14 mouse cellular contexts compared by ENCODE assay signal in genomic region chr19:42741884-42742283, GRCm38 (mm10). TPM values are rescaled to one million over a fixed set of nuclear protein-coding genes. Genes with fewer than 3 reads are reported as not detected.
DNase-seq lines count a peak whose midpoint lies in the region; ATAC-seq and TF ChIP-seq lines count a peak whose summit lies in the region.
"Had no signal": no experiment of that assay in that cellular context is flagged by ENCODE, and none has a peak within 500 bp of the region (broad histone marks: within the 10 kb centered on the region; RNA-seq: fewer than 3 reads in every experiment).

No protein-coding gene starts in this region.

- H3K27me3 ChIP-seq in heart, embryonic 14.5 days (ENCODE audit: control insufficient read depth, insufficient read depth, low read length): no peaks in the 10 kb centered on the region; the same call in 1 of the 2 replicates
- no peaks in the 10 kb centered on the region for H3K27me3 ChIP-seq in lung, postnatal 0 days (replicated peaks; ENCODE audit: insufficient read depth, low read length)
- no peaks in the 10 kb centered on the region for H3K27me3 ChIP-seq in intestine, embryonic 16.5 days (replicated peaks; ENCODE audit: control insufficient read depth, insufficient read depth, low read length)

- WGBS in heart, embryonic 14.5 days: 26% methylated on average over 14 of the region's 14 CpGs
- 33% methylated on average over 14 of the region's 14 CpGs for WGBS in lung, postnatal 0 days
- WGBS in intestine, embryonic 16.5 days: 48% methylated on average over 14 of the region's 14 CpGs

- DNase-seq in heart, adult 9 months (ENCODE audit: low spot score in 2 of 2): no peak
- DNase-seq in lung, postnatal 0 days (ENCODE audit: low spot score): peak; percentile 21
- no peak for DNase-seq in lung, postnatal 14 days
- peak; percentile 40 for DNase-seq in right cerebral cortex, postnatal 25 days
- no peak for DNase-seq in T-cell, adult 2 months (ENCODE audit: low spot score)
- no peak for DNase-seq in thymus, adult 18-20 months
- DNase-seq: cerebellum, adult 8-10 months; gastrocnemius, postnatal 10 days; kidney, adult 2 months; thymus, postnatal 4 days had no signal

- no peak overlapping the region for H3K9ac ChIP-seq in heart, embryonic 14.5 days (ENCODE audit: low read length)
- H3K9ac ChIP-seq in lung, postnatal 0 days (replicated peaks; ENCODE audit: low read depth): no peak overlapping the region
- no peak overlapping the region for H3K9ac ChIP-seq in intestine, embryonic 16.5 days (ENCODE audit: low read depth, low read length)
- H3K9ac ChIP-seq: liver, embryonic 14.5 days had no signal

- peak overlapping the region; percentile 33 for H3K4me2 ChIP-seq in heart, embryonic 14.5 days (ENCODE audit: low read length)
- no peak overlapping the region for H3K4me2 ChIP-seq in lung, postnatal 0 days (replicated peaks; ENCODE audit: low read depth, low read length)
- no peak overlapping the region for H3K4me2 ChIP-seq in intestine, embryonic 16.5 days (ENCODE audit: low read depth, low read length)

- no peak overlapping the region for H3K27ac ChIP-seq in heart, embryonic 14.5 days (replicated peaks in 1 of 2; ENCODE audit: control insufficient read depth in 1 of 2, insufficient read depth in 1 of 2, low read depth in 2 of 2, low read length in 2 of 2)
- no peak overlapping the region for H3K27ac ChIP-seq in lung, postnatal 0 days (ENCODE audit: low read length)
- H3K27ac ChIP-seq in intestine, embryonic 16.5 days (ENCODE audit: low read length): peak overlapping the region; percentile 60; the same call in 1 of the 2 replicates
- H3K27ac ChIP-seq: hindbrain, embryonic 10.5 days; liver, embryonic 14.5 days had no signal

- no peak overlapping the region for H3K4me3 ChIP-seq in heart, embryonic 14.5 days (ENCODE audit: control insufficient read depth in 1 of 2, insufficient read depth in 1 of 2, low read depth in 1 of 2, low read length in 2 of 2)
- no peak overlapping the region for H3K4me3 ChIP-seq in lung, postnatal 0 days (ENCODE audit: low read depth, low read length)
- H3K4me3 ChIP-seq in intestine, embryonic 16.5 days (ENCODE audit: low read length): no peak overlapping the region
- H3K4me3 ChIP-seq: hindbrain, embryonic 10.5 days had no signal

- H3K4me1 ChIP-seq in heart, embryonic 14.5 days (ENCODE audit: control insufficient read depth in 2 of 2, insufficient read depth in 2 of 2, low read length in 2 of 2): peaks cover 14 to 22% of the 10 kb centered on the region in 2 experiments
- H3K4me1 ChIP-seq in lung, postnatal 0 days (ENCODE audit: insufficient read depth, low read depth, low read length): no peaks in the 10 kb centered on the region
- H3K4me1 ChIP-seq in intestine, embryonic 16.5 days (ENCODE audit: control insufficient read depth, insufficient read depth, low read length): peaks cover 28% of the 10 kb centered on the region

- H3K36me3 ChIP-seq in heart, embryonic 14.5 days (ENCODE audit: control insufficient read depth, insufficient read depth, low read length): no peaks in the 10 kb centered on the region
- H3K36me3 ChIP-seq in lung, postnatal 0 days (ENCODE audit: insufficient read depth, low read length): no peaks in the 10 kb centered on the region
- H3K36me3 ChIP-seq in intestine, embryonic 16.5 days (ENCODE audit: control insufficient read depth, insufficient read depth, low read length): no peaks in the 10 kb centered on the region
- H3K36me3 ChIP-seq: hindbrain, embryonic 10.5 days had no signal

- no peak for ATAC-seq in heart, embryonic 14.5 days (ENCODE audit: insufficient number of reproducible peaks, insufficient read depth, low FRiP score, low read depth)
- peak; percentile 30; the same call in 1 of the 2 replicates for ATAC-seq in lung, postnatal 0 days
- ATAC-seq in intestine, embryonic 16.5 days: peak; percentile 18; the same call in 1 of the 2 replicates

- no peak for TF ChIP-seq EP300 in lung, postnatal 0 days (IDR thresholded peaks at IDR 0.05)

- no peaks in the 10 kb centered on the region for H3K9me3 ChIP-seq in heart, embryonic 14.5 days (ENCODE audit: control insufficient read depth, low read length)
- no peaks in the 10 kb centered on the region for H3K9me3 ChIP-seq in lung, postnatal 0 days (ENCODE audit: low read length)
- H3K9me3 ChIP-seq in intestine, embryonic 16.5 days (ENCODE audit: control insufficient read depth, low read length): no peaks in the 10 kb centered on the region
- H3K9me3 ChIP-seq: hindbrain, embryonic 10.5 days had no signal

- TF ChIP-seq CTCF in lung, postnatal 0 days (IDR thresholded peaks at IDR 0.05): no peak

RNA-seq across cellular contexts. Expression of gene Pyroxd2, which starts 10.7 kb away (rescaled TPM):
- polyA plus RNA-seq in heart, embryonic 14.5 days (2014; fragmentation: Nextera tagmentation; extraction: Ambion mirVana): 4.4 and 4.7 TPM in 2 replicates
- 3.8 and 4.3 TPM in 2 replicates for polyA plus RNA-seq in lung, postnatal 0 days (2015; fragmentation: Nextera tagmentation; extraction: Ambion mirVana)
- polyA plus RNA-seq in intestine, embryonic 16.5 days (2015; fragmentation: Nextera tagmentation; extraction: Ambion mirVana): 11.0 and 14.0 TPM in 2 replicates

RNA-seq across cellular contexts. Expression of gene Hps1, which starts 37.9 kb away (rescaled TPM):
- polyA plus RNA-seq in heart, embryonic 14.5 days (2014; fragmentation: Nextera tagmentation; extraction: Ambion mirVana): 4.9 and 5.6 TPM in 2 replicates
- 8.0 and 8.8 TPM in 2 replicates for polyA plus RNA-seq in lung, postnatal 0 days (2015; fragmentation: Nextera tagmentation; extraction: Ambion mirVana)
- 18.6 and 20.3 TPM in 2 replicates for polyA plus RNA-seq in intestine, embryonic 16.5 days (2015; fragmentation: Nextera tagmentation; extraction: Ambion mirVana)

Comparison
In these comparisons a context has a peak if more than half of its experiments do, and no peak if none do; other contexts are left out.
1. DNase-seq: peak in lung, postnatal 0 days (single experiment) and right cerebral cortex, postnatal 25 days (single experiment); none in heart, adult 9 months (0 of 2), lung, postnatal 14 days (single experiment), T-cell, adult 2 months (single experiment) and thymus, adult 18-20 months (0 of 2).